Mouse (Mus musculus) heart, postnatal 36 days (tissue): Measurements from ENCODE around the gene Gm13695. TPM values are rescaled to one million over a fixed set of nuclear protein-coding genes. Genes with fewer than 3 reads are reported as not detected.

Experiments used
- total RNA-seq, 2 experiments: library from RNA; stranded (reverse); gene quantifications; 2 replicates each; pipeline ENCODE4 v1.2.3; 2021

Gene Gm13695
- total RNA-seq, 2 experiments from 2014 or later, result 0.76 TPM; not detected in 1

Other genes starting within 250 kb of the Gm13695 start
- gene Itgav, start 242.9 kb upstream of the Gm13695 start, total RNA-seq, result 10 to 100 TPM; 40.6 to 41.4 TPM
- under 1 TPM; 0.92 to 1.00 TPM for gene Fam171b, start 154.7 kb upstream of the Gm13695 start, total RNA-seq
- not detected for gene Zswim2, start 26.1 kb upstream of the Gm13695 start, total RNA-seq
- 1 to 10 TPM in 1 of 2 experiments, under 1 TPM in 1; 0.76 to 1.1 TPM for gene Gm13698, start 11.6 kb upstream of the Gm13695 start, total RNA-seq
- 1 to 10 TPM in 1 of 2 experiments, under 1 TPM in 1; 0.76 to 1.1 TPM for gene Gm13693, start 5.8 kb upstream of the Gm13695 start, total RNA-seq
- 1 to 10 TPM in 1 of 2 experiments, under 1 TPM in 1; 0.76 to 1.1 TPM for gene Gm13696, start 5.8 kb downstream of the Gm13695 start, total RNA-seq
- gene Gm13694, start 11.6 kb downstream of the Gm13695 start, total RNA-seq, result 1 to 10 TPM in 1 of 2 experiments, under 1 TPM in 1; 0.76 to 1.1 TPM
- gene Gm13697, start 17.4 kb downstream of the Gm13695 start, total RNA-seq, result 1 to 10 TPM in 1 of 2 experiments, under 1 TPM in 1; 0.76 to 1.1 TPM
- gene Gm13691, start 23.2 kb downstream of the Gm13695 start, total RNA-seq, result 1 to 10 TPM in 1 of 2 experiments, under 1 TPM in 1; 0.76 to 1.1 TPM